Mouse (Mus musculus) lung, adult 2 months (tissue): ENCODE measurements around the gene Capns2. TPM values are rescaled to one million over a fixed set of nuclear protein-coding genes. Genes with fewer than 3 reads are reported as not detected.

Experiments
- DNase-seq: peaks from one replicate; pipeline ENCODE4 v3.0.0; 2022
- H3K4me1 ChIP-seq: fragments of 200-500 bp; 2 replicates; pipeline ENCODE4 v1.6.1; 2011; ENCODE audit warnings: low read length; ENCODE audit not compliant: control insufficient read depth, insufficient read depth
- H3K4me3 ChIP-seq: fragments of 200-500 bp; replicated peaks from 2 replicates; pipeline ENCODE3; 2011; ENCODE audit warnings: low read depth, mild to moderate bottlenecking, control low read depth, low read length; ENCODE audit errors: extremely low read depth
- CTCF ChIP-seq: fragments of 200-500 bp; IDR thresholded peaks from 2 replicates; pipeline ENCODE4 v1.5.1; 2011; ENCODE audit warnings: mild to moderate bottlenecking, low read length, control low read depth; ENCODE audit not compliant: insufficient read depth
- POLR2A ChIP-seq: fragments of 200-500 bp; IDR thresholded peaks from 2 replicates; pipeline ENCODE4 v1.6.1; 2011; ENCODE audit warnings: low read depth, mild to moderate bottlenecking, control low read depth, low read length, borderline replicate concordance; ENCODE audit errors: extremely low read depth
- WGBS: fragments of 180-500 bp; shearing (Covaris S2); methylation state at CpG from one replicate; pipeline ENCODE4 v1.1.7; 2018; 5-methylcytosine and 5-hydroxymethylcytosine counted together
- polyA plus RNA-seq: library from polyadenylated mRNA; depleted of rRNA; stranded (reverse); fragments of >200 nt; gene quantifications from 2 replicates; pipeline ENCODE4 v1.2.3, GENCODE M21; 2012; rRNA removed

Capns2 gene
- polyA plus RNA-seq, 1 experiment = 9.6 TPM

GRCm38 (mm10) chr8:92903488-92904135 is 2.4 kb downstream of the Capns2 start:
- H3K4me1 ChIP-seq = no peaks in the 10 kb centered on the region
- 78% methylated on average over 11 of the region's 11 CpGs for WGBS
- H3K4me3 ChIP-seq = no peak overlapping the region
- no peak for DNase-seq
- no peak for TF ChIP-seq POLR2A
- TF ChIP-seq CTCF = no peak

- DNase-seq = no peak
- Histone ChIP-seq H3K4me1 (no peaks in the 10 kb centered on the region), H3K4me3 (no peak overlapping the region)
- 94% methylated on average over 9 of the region's 9 CpGs for WGBS
- no peak for TF ChIP-seq CTCF
Observed at GRCm38 (mm10) chr8:92906553-92906952, 5.3 kb downstream of the Capns2 start.

- no peak overlapping the region for H3K4me3 ChIP-seq
- 89% methylated on average over 2 of the region's 2 CpGs for WGBS
- TF ChIP-seq CTCF (no peak), POLR2A (no peak)
- no peaks in the 10 kb centered on the region for H3K4me1 ChIP-seq
- no peak for DNase-seq
Observed at GRCm38 (mm10) chr8:92908448-92908847, 7.2 kb downstream of the Capns2 start.

GRCm38 (mm10) chr8:92911477-92911876 is 10.3 kb downstream of the Capns2 start:
- no peak for DNase-seq
- TF ChIP-seq POLR2A (no peak), CTCF (no peak)
- WGBS = 80% methylated on average over 3 of the region's 3 CpGs
- Histone ChIP-seq H3K4me1 (no peaks in the 10 kb centered on the region), H3K4me3 (no peak overlapping the region)

GRCm38 (mm10) chr8:92913396-92913795 is 12.2 kb downstream of the Capns2 start:
- 62% methylated on average over 7 of the region's 7 CpGs for WGBS
- no peak overlapping the region for H3K4me3 ChIP-seq
- no peak for DNase-seq
- TF ChIP-seq POLR2A = no peak
- TF ChIP-seq CTCF = no peak
- no peaks in the 10 kb centered on the region for H3K4me1 ChIP-seq

- no peak for TF ChIP-seq POLR2A
- TF ChIP-seq CTCF = no peak
Observed at GRCm38 (mm10) chr8:92916082-92916481, 14.9 kb downstream of the Capns2 start.

GRCm38 (mm10) chr8:92921768-92922167 is 20.6 kb downstream of the Capns2 start:
- no peaks in the 10 kb centered on the region for H3K4me1 ChIP-seq
- DNase-seq = no peak
- H3K4me3 ChIP-seq = no peak overlapping the region
- no peak for TF ChIP-seq CTCF
- no peak for TF ChIP-seq POLR2A
- WGBS = 92% methylated on average over 3 of the region's 3 CpGs

More at GRCm38 (mm10) chr8:92916082-92916481, 14.9 kb downstream of the Capns2 start:
- no peak for DNase-seq
- Histone ChIP-seq H3K4me1 (no peaks in the 10 kb centered on the region), H3K4me3 (no peak overlapping the region)
- WGBS = 82% methylated on average over 3 of the region's 3 CpGs

- no peak for DNase-seq
- no peak for TF ChIP-seq CTCF
- TF ChIP-seq POLR2A = no peak
- Histone ChIP-seq H3K4me3 (no peak overlapping the region), H3K4me1 (no peaks in the 10 kb centered on the region)
- 50% methylated on average over 4 of the region's 4 CpGs for WGBS
Observed at GRCm38 (mm10) chr8:92928986-92929385, 27.8 kb downstream of the Capns2 start.

GRCm38 (mm10) chr8:92938056-92938455 is 36.8 kb downstream of the Capns2 start:
- TF ChIP-seq CTCF = no peak
- no peak for TF ChIP-seq POLR2A
- H3K4me3 ChIP-seq = no peak overlapping the region
- DNase-seq = no peak
- WGBS = 67% methylated on average over 4 of the region's 4 CpGs
- H3K4me1 ChIP-seq = no peaks in the 10 kb centered on the region

GRCm38 (mm10) chr8:92949071-92949470 is 47.9 kb downstream of the Capns2 start:
- 65% methylated on average over 4 of the region's 4 CpGs for WGBS
- TF ChIP-seq CTCF = no peak
- TF ChIP-seq POLR2A = no peak
- no peak for DNase-seq
- H3K4me1 ChIP-seq = no peaks in the 10 kb centered on the region
- no peak overlapping the region for H3K4me3 ChIP-seq

- no peak for DNase-seq
- TF ChIP-seq CTCF = no peak
- TF ChIP-seq POLR2A = no peak
- Histone ChIP-seq H3K4me3 (no peak overlapping the region), H3K4me1 (no peaks in the 10 kb centered on the region)
- 40% methylated on average over 12 of the region's 12 CpGs for WGBS
Observed at GRCm38 (mm10) chr8:92950639-92951371, 49.6 kb downstream of the Capns2 start.

Other genes starting within 250 kb of the Capns2 start
- gene Irx6, start 227.1 kb upstream of the Capns2 start, polyA plus RNA-seq = not detected in 2 replicates
- gene Mmp2, start 74.1 kb upstream of the Capns2 start, polyA plus RNA-seq = 114 and 115 TPM in 2 replicates
- 3.1 and 5.0 TPM in 2 replicates for gene Lpcat2, start 46.1 kb upstream of the Capns2 start, polyA plus RNA-seq
- 10.9 and 13.6 TPM in 2 replicates for gene Slc6a2, start 58.7 kb downstream of the Capns2 start, polyA plus RNA-seq
- gene Ces1a, start 146.8 kb downstream of the Capns2 start, polyA plus RNA-seq = 0.07 TPM in 1 of 2 replicates, not detected in the other
- gene Ces1b, start 178.6 kb downstream of the Capns2 start, polyA plus RNA-seq = 0.20 and 3.4 TPM in 2 replicates
- gene Ces1c, start 229.9 kb downstream of the Capns2 start, polyA plus RNA-seq = 0.22 and 0.34 TPM in 2 replicates